11 mouse cellular contexts compared by ENCODE assay signal in the genomic region with DNA sequence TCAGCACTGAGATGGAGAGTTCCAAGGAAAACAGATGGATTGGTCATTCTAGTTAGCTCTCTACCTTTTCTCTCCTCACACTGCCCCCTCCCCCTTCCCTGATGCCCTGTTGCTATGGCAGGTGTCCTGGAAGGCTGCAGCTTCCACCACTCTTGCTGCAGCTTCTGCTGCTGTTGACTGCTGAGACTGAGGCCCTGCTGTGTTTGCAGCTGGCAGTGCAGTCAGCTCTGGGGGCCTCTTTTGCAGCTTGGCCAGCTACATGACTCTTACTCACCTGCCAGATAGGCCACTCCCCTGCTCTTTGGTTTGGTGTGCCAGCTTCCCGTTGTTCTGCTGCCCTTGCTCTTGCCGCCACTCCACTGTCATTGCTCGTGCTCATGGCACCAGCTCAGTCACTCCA.
A peak's percentile ranks its signal among the peaks of the same experiment; 100 is the strongest.
DNase-seq lines count a peak whose midpoint lies in the region; ATAC-seq lines count a peak whose summit lies in the region.
"Had no signal": no experiment of that assay in that cellular context is flagged by ENCODE, and none has a peak within 500 bp of the region (broad histone marks: within the 10 kb centered on the region; RNA-seq: fewer than 3 reads in every experiment).

No protein-coding gene starts in this region.

- no peaks in the 10 kb centered on the region for H3K27me3 ChIP-seq in lung, embryonic 15.5 days
- H3K27me3 ChIP-seq: heart, embryonic 15.5 days; limb, embryonic 12.5 days had no signal

- ATAC-seq in lung, embryonic 15.5 days (ENCODE audit: borderline replicate concordance, extremely low read depth, low FRiP score, low TSS enrichment): no peak; the same call in 1 of the 2 replicates
- ATAC-seq: intestine, embryonic 16.5 days had no signal

- H3K27ac ChIP-seq in lung, embryonic 15.5 days: 0 out of 2 replicates have a peak overlapping the region, but pooled peaks have one; percentile 19
- H3K27ac ChIP-seq: heart, embryonic 15.5 days; limb, embryonic 12.5 days had no signal

- H3K4me2 ChIP-seq in lung, embryonic 15.5 days: no peak overlapping the region
- H3K4me2 ChIP-seq: heart, embryonic 15.5 days; limb, embryonic 12.5 days had no signal

- no peak for DNase-seq in lung, postnatal 25 days (ENCODE audit: low spot score)
- DNase-seq in cerebellum, adult 11-12 months: peak; percentile 75
- DNase-seq in cerebellum, adult 9-11 months: peak; percentile 78
- peak; percentile 52 to 59 for DNase-seq in thymus, postnatal 10 days (ENCODE audit: low spot score in 2 of 2)
- no peak for DNase-seq in right cerebral cortex, postnatal 4 days
- DNase-seq in yolk sac, embryonic 10.5 days (ENCODE audit: low spot score): no peak

- H3K4me3 ChIP-seq in lung, embryonic 15.5 days: no peak overlapping the region
- H3K4me3 ChIP-seq: heart, embryonic 15.5 days; limb, embryonic 12.5 days; megakaryocyte, embryonic 14.5 days had no signal

- no peak overlapping the region for H3K9ac ChIP-seq in lung, embryonic 15.5 days
- H3K9ac ChIP-seq: heart, embryonic 15.5 days; limb, embryonic 12.5 days had no signal

- H3K9me3 ChIP-seq in lung, embryonic 15.5 days: no peaks in the 10 kb centered on the region
- H3K9me3 ChIP-seq: heart, embryonic 15.5 days; limb, embryonic 12.5 days had no signal

- 59% methylated on average over 3 of the region's 3 CpGs for WGBS in lung, embryonic 15.5 days

- H3K36me3 ChIP-seq in lung, embryonic 15.5 days: no peaks in the 10 kb centered on the region
- H3K36me3 ChIP-seq: heart, embryonic 15.5 days; limb, embryonic 12.5 days had no signal

- peaks cover 12% of the 10 kb centered on the region for H3K4me1 ChIP-seq in lung, embryonic 15.5 days
- H3K4me1 ChIP-seq: megakaryocyte, embryonic 14.5 days had no signal

Comparison
In these comparisons a context has a peak if more than half of its experiments do, and no peak if none do; other contexts are left out.
1. DNase-seq: peak in cerebellum, adult 11-12 months (single experiment), cerebellum, adult 9-11 months (single experiment) and thymus, postnatal 10 days (2 of 2); none in lung, postnatal 25 days (single experiment), right cerebral cortex, postnatal 4 days (single experiment) and yolk sac, embryonic 10.5 days (single experiment).